Mouse (Mus musculus) lung, adult 2 months (tissue): ENCODE results near the gene Zxdc. TPM values are rescaled to one million over a fixed set of nuclear protein-coding genes. Genes with fewer than 3 reads are reported as not detected.

ENCODE experiments used
- DNase-seq: peaks from one replicate; pipeline ENCODE4 v3.0.0; 2022
- H3K4me1 ChIP-seq: fragments of 200-500 bp; 2 replicates; pipeline ENCODE4 v1.6.1; 2011; ENCODE audit warnings: low read length; ENCODE audit not compliant: control insufficient read depth, insufficient read depth
- H3K4me3 ChIP-seq: fragments of 200-500 bp; replicated peaks from 2 replicates; pipeline ENCODE3; 2011; ENCODE audit warnings: low read depth, mild to moderate bottlenecking, control low read depth, low read length; ENCODE audit errors: extremely low read depth
- CTCF ChIP-seq: fragments of 200-500 bp; IDR thresholded peaks from 2 replicates; pipeline ENCODE4 v1.5.1; 2011; ENCODE audit warnings: mild to moderate bottlenecking, low read length, control low read depth; ENCODE audit not compliant: insufficient read depth
- POLR2A ChIP-seq: fragments of 200-500 bp; IDR thresholded peaks from 2 replicates; pipeline ENCODE4 v1.6.1; 2011; ENCODE audit warnings: low read depth, mild to moderate bottlenecking, control low read depth, low read length, borderline replicate concordance; ENCODE audit errors: extremely low read depth
- WGBS: fragments of 180-500 bp; shearing (Covaris S2); methylation state at CpG from one replicate; pipeline ENCODE4 v1.1.7; 2018; 5-methylcytosine and 5-hydroxymethylcytosine counted together
- polyA plus RNA-seq: library from polyadenylated mRNA; depleted of rRNA; stranded (reverse); fragments of >200 nt; gene quantifications from 2 replicates; pipeline ENCODE4 v1.2.3, GENCODE M21; 2012

Zxdc gene
- polyA plus RNA-seq, 1 experiment = 20.3 TPM

- Histone ChIP-seq H3K4me3 (no peak overlapping the region), H3K4me1 (no peaks in the 10 kb centered on the region)
- 65% methylated on average over 2 of the region's 2 CpGs for WGBS
- TF ChIP-seq CTCF = no peak
- no peak for DNase-seq
These were observed 26.9 kb upstream of the Zxdc start for GRCm38 (mm10) chr6:90342343-90342742.

GRCm38 (mm10) chr6:90347183-90347582 is 22.1 kb upstream of the Zxdc start:
- TF ChIP-seq POLR2A = no peak
- no peak overlapping the region for H3K4me3 ChIP-seq
- peak; percentile 23 for DNase-seq
- 59% methylated on average over 4 of the region's 4 CpGs for WGBS
- H3K4me1 ChIP-seq = no peaks in the 10 kb centered on the region

- WGBS = 48% methylated on average over 4 of the region's 4 CpGs
- DNase-seq = no peak
- TF ChIP-seq POLR2A = no peak
- no peak for TF ChIP-seq CTCF
- no peak overlapping the region for H3K4me3 ChIP-seq
- H3K4me1 ChIP-seq = no peaks in the 10 kb centered on the region
These were observed 20.8 kb upstream of the Zxdc start for GRCm38 (mm10) chr6:90348500-90348899.

DNA sequence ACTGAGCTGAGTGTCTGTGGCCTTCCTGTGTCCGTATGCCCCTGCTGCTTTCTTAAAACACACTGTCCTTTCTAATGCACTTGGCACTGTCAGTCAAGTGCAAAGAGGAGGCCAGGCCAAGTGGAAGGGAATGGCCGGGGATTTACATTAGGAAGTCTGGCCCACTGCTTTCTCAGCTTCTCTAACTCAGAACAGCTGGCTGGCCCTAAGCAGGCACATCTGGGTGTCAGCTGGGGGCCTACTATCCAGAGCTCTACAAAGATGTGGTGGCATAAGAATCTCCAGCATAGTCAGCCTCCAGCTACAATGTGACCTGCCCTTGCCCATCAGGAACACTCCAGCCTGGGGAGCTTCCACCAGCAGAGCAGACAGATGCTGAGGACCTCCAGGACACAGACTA is 19.3 kb upstream of the Zxdc start:
- no peak for DNase-seq
- Histone ChIP-seq H3K4me1 (no peaks in the 10 kb centered on the region), H3K4me3 (no peak overlapping the region)
- TF ChIP-seq CTCF = no peak
- TF ChIP-seq POLR2A = no peak
- WGBS = 71% methylated on average over 2 of the region's 2 CpGs

GRCm38 (mm10) chr6:90358142-90358541 is 11.2 kb upstream of the Zxdc start:
- H3K4me3 ChIP-seq = no peak overlapping the region
- DNase-seq = no peak
- peaks cover 2% of the 10 kb centered on the region; the same call in 1 of the 2 replicates for H3K4me1 ChIP-seq
- TF ChIP-seq POLR2A = no peak
- no peak for TF ChIP-seq CTCF
- 55% methylated on average over 5 of the region's 5 CpGs for WGBS

DNA sequence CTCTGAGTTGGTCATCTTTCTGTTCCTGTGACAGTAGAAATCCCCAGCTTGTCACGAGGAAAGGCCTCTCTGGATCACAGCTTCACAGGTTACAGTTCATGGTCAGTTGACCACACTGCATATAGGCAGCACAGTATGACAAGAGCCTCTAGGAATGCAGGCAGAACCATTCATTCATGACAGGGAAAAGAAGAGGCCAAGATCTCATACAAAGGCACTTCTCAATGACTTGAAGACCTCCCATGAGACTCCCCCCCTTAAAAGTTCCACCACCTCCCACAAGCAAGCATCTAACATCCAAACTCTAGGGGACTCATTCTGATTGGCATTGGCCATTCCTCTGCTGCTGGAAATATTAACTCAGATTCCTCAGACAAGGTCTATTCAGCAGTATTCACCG is 9.8 kb upstream of the Zxdc start:
- 60% methylated on average over 2 of the region's 2 CpGs for WGBS
- Histone ChIP-seq H3K4me3 (no peak overlapping the region), H3K4me1 (peaks cover 2% of the 10 kb centered on the region; the same call in 1 of the 2 replicates)
- TF ChIP-seq CTCF (no peak), POLR2A (no peak)
- DNase-seq = no peak

- no peak overlapping the region for H3K4me3 ChIP-seq
- H3K4me1 ChIP-seq = peaks cover 2% of the 10 kb centered on the region; the same call in 1 of the 2 replicates
- 25% methylated on average over 7 of the region's 7 CpGs for WGBS
- TF ChIP-seq POLR2A = no peak
- no peak for TF ChIP-seq CTCF
- DNase-seq = peak; percentile 23
These were observed 9.1 kb upstream of the Zxdc start for GRCm38 (mm10) chr6:90360024-90360781.

GRCm38 (mm10) chr6:90360922-90361614 is 8.2 kb upstream of the Zxdc start:
- no peak for DNase-seq
- TF ChIP-seq CTCF = no peak
- TF ChIP-seq POLR2A = no peak
- Histone ChIP-seq H3K4me1 (peaks cover 2% of the 10 kb centered on the region; the same call in 1 of the 2 replicates), H3K4me3 (no peak overlapping the region)
- 73% methylated on average over 6 of the region's 6 CpGs for WGBS

DNA sequence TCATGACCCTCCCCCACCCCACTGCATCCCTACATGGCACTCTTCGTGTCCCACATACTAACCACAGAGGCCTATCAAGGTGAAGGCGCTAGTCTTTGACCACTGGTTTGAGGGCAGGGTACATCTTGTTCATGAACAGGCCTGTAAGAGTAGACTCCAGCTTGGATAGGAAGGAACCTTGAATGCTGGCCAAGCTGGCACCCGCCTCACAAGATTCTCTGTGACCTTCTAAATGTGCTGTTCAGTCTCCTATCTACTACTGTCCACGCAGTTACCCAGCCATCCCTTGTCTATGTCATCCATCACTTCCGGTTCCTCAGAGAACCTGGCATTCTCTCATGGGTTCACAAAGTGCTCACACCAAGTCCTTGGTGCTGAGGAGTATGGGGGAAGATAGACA is 6.0 kb upstream of the Zxdc start:
- no peak overlapping the region for H3K4me3 ChIP-seq
- TF ChIP-seq POLR2A (no peak), CTCF (no peak)
- no peak for DNase-seq
- WGBS = 81% methylated on average over 5 of the region's 5 CpGs
- peaks cover 2% of the 10 kb centered on the region; the same call in 1 of the 2 replicates for H3K4me1 ChIP-seq
